Mouse (Mus musculus) CD4-positive helper T cell, adult 2 months (primary cell): ENCODE results near the gene Calb2.

Experiments
- DNase-seq: peaks from one replicate; pipeline ENCODE4 v3.0.0-alpha.2; 2012; ENCODE audit warnings: low read depth, missing footprints, low spot score

The Calb2 gene

DNA sequence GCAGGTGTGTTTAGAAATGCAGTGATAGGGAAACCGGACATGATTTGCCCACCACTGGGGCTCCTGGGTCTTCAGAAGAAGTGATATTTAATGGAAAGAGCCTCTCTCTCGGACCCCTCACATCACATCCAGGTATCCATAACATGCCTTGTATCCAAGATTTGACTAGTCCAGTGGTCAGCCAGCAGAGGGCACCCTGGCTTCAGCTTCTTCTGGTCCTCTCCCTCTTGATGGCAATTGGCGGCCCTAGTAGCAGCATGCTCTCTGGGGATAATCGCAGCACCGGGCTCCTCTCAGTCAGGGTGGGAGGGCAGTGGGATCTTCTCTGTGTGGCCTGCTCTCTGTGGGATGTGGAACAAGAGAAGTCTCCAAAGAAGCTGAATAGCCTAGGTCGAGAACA, 48.3 kb downstream of the Calb2 start:
- DNase-seq = no peak

DNA sequence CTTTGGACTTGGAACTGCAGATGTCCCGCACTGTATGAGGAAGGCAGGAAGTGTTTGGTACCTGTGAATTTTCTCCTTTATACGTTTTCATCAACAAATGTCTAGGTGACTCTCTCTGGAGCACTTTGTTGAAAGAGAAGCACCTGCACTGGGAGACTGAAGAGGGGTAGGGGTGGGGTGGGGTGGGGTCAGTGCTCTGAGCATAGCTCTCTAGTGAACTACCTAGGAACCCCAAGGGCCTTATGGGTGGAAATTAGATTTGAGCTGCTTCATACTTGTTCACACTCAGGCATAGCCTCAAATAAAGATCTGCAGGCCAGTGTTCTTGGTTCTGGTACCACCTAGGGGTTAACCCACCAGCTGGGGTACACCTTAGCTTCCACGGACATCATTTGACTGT, 65.4 kb downstream of the Calb2 start, which contains the start of gene Gm17720:
Gm17720 (minus strand) TSS at position 101 of the 400 bp plus-strand sequence.
- no peak for DNase-seq

DNA sequence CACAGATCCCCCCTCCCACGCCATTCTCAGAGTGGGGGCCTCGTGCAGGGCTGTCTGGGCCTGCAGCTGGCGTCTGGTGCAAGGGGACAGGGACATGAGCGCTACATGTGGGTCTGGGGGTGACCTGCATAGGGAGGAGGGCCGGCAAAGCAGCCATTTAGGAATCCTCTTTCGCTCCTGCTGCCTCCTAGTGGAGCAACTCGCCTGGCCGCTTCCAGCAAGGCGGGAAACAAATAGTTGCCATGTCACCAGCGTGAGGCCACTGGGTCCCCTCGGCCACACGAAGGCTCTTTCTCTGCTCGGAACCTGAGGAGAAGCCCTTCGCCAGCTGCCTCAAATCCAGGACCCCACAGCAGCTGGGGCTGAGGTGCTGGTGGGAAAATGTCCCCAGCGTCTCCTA, 66.3 kb downstream of the Calb2 start:
- no peak for DNase-seq

DNA sequence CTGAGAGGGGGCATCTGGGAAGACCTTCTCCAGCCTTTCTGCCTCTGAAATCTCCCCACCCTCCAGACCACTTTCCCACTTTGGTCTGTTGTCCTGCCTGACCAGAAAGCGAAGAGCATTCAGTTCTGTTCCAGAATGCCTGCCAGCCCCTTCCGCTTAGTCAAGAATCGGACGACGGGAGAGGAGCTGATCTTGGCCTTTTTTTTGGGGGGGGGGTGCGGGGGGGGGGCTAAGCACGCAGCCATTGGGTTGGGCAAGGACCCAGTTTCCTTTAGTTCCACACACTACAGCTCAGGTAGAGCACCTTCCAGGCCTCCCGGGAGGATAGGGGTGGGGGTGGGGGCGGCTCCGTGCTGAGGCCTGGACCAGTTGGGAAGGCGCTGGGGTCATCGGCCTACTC, 67.1 kb downstream of the Calb2 start, which contains the start of gene Gm21964:
Gm21964 (plus strand) TSS at position 301 of the 400 bp plus-strand sequence.
- no peak for DNase-seq

DNA sequence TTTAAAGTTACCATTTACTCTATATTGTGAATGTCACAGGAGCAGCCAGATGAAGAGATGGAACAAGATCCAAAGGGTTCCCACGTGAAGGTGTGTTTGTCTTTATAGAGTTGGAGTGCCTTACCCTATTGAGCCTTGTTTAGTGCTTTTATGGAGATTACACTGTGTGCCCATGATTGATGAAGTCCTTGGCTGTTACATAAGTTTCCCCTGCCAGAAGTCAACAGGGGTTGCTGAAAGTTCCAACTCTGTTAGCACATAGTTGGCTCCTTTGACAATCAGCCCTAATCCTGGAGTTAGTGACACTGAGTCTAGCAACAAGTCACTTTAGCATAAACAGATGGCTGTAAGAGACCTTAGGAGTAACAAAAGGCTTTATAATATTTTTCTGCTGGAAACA, 76.1 kb downstream of the Calb2 start:
- DNase-seq = no peak
